Comparison of ENCODE assay signal across 9 mouse cellular contexts in the genomic region with DNA sequence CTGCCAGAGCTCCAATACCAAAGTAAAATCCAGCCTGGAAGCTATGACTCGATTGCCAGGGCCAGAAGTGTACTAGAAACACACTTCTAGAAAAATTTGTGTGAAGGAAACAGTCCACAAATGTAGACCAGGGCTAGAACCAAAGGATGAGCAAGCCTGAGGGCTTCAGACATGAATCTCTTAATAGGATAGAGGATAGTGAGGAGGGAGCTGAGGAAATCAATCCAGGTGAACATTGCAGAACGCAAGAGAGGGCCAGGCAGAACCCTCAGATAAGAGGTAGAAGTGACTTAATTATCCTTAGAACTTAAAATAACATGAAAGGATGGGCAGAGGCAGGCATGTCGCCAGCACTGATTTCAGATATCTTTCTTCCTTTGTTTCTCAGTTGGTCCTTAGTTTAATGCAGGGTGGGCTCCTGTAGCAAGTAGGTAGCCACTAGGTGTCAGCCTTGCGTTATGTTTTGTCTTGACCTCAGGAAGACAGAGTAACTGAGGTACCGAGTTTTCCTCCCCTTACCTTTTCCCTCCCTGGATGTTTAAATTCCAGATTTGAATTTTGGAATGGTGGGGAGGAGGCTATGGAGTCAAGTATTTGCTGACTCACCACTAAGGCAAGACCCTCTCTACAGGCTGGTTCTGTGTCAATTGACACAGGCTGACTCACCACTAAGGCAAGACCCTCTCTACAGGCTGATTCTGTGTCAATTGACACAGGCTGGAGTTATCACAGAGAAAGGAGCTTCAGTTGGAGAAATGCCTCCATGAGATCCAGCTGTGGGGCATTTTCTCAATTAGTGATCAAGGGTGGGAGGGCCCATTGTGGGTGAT. TPM values are rescaled to one million over a fixed set of nuclear protein-coding genes. Genes with fewer than 3 reads are reported as not detected.
A peak's percentile ranks its signal among the peaks of the same experiment; 100 is the strongest.
DNase-seq lines count a peak whose midpoint lies in the region; ATAC-seq and TF ChIP-seq lines count a peak whose summit lies in the region.
"Had no signal": no experiment of that assay in that cellular context is flagged by ENCODE, and none has a peak within 500 bp of the region (broad histone marks: within the 10 kb centered on the region; RNA-seq: fewer than 3 reads in every experiment).

No protein-coding gene starts in this region.

- no peak overlapping the region for H3K9ac ChIP-seq in liver, embryonic 14.5 days (replicated peaks)
- no peak overlapping the region for H3K9ac ChIP-seq in neural tube, embryonic 13.5 days
- H3K9ac ChIP-seq: embryonic facial prominence, embryonic 15.5 days had no signal

- TF ChIP-seq POLR2A in cortical plate, adult 2 months (IDR thresholded peaks at IDR 0.05; ENCODE audit: extremely low read depth, insufficient read depth, low read length): no peak

- TF ChIP-seq CTCF in cortical plate, adult 2 months (IDR thresholded peaks at IDR 0.05; ENCODE audit: extremely low read depth, insufficient read depth, low read length): peak; percentile 74
- peak; percentile 59 for TF ChIP-seq CTCF in liver, embryonic 14.5 days (IDR thresholded peaks at IDR 0.05; ENCODE audit: low read depth)

- no peak for ATAC-seq in liver, embryonic 14.5 days (ENCODE audit: insufficient read depth)
- peak; percentile 88 for ATAC-seq in neural tube, embryonic 13.5 days (ENCODE audit: low read depth)

- no peak overlapping the region for H3K27ac ChIP-seq in cortical plate, adult 2 months (ENCODE audit: insufficient read depth, low read length)
- no peak overlapping the region for H3K27ac ChIP-seq in liver, embryonic 14.5 days
- no peak overlapping the region for H3K27ac ChIP-seq in neural tube, embryonic 13.5 days (replicated peaks)
- H3K27ac ChIP-seq: embryonic facial prominence, embryonic 15.5 days had no signal

- H3K4me2 ChIP-seq in liver, embryonic 14.5 days (ENCODE audit: low read depth): no peak overlapping the region
- H3K4me2 ChIP-seq in neural tube, embryonic 13.5 days: no peak overlapping the region
- H3K4me2 ChIP-seq: embryonic facial prominence, embryonic 15.5 days had no signal

- no peaks in the 10 kb centered on the region for H3K27me3 ChIP-seq in liver, embryonic 14.5 days (ENCODE audit: control insufficient read depth, insufficient read depth, low read length)
- H3K27me3 ChIP-seq in neural tube, embryonic 13.5 days: no peaks in the 10 kb centered on the region
- H3K27me3 ChIP-seq: embryonic facial prominence, embryonic 15.5 days had no signal

- H3K4me3 ChIP-seq in cortical plate, adult 2 months (ENCODE audit: insufficient read depth, low read length): no peak overlapping the region
- H3K4me3 ChIP-seq in liver, embryonic 14.5 days (ENCODE audit: insufficient read depth in 1 of 2, low read depth in 2 of 2, low read length in 2 of 2): no peak overlapping the region
- no peak overlapping the region for H3K4me3 ChIP-seq in neural tube, embryonic 13.5 days
- H3K4me3 ChIP-seq: embryonic facial prominence, embryonic 15.5 days had no signal

- DNase-seq in 3T3-L1 (ENCODE audit: low read depth, low spot score) (peak; percentile 78), MEL-GATA-1-ER (ENCODE audit: extremely low read depth, low read depth) (peak; percentile 23)
- DNase-seq in heart, adult 9 months (ENCODE audit: low spot score in 2 of 2): peak; percentile 27 to 57
- peak; percentile 17 to 54 for DNase-seq in kidney, adult 8-10 months
- DNase-seq in liver, embryonic 14.5 days (ENCODE audit: low read depth in 3 of 3, low spot score in 3 of 3): no peak
- peak; percentile 61 for DNase-seq in thymus, postnatal 4 days

- 21% methylated on average over 5 of the region's 5 CpGs for WGBS in liver, embryonic 14.5 days (ENCODE audit: insufficient replicate concordance)
- WGBS in neural tube, embryonic 13.5 days: 32% methylated on average over 5 of the region's 5 CpGs

- no peak for TF ChIP-seq EP300 in liver, embryonic 14.5 days (IDR thresholded peaks at IDR 0.05; ENCODE audit: low read depth)

- no peaks in the 10 kb centered on the region for H3K4me1 ChIP-seq in cortical plate, adult 2 months (ENCODE audit: control insufficient read depth, insufficient read depth, low read length)
- H3K4me1 ChIP-seq in liver, embryonic 14.5 days (replicated peaks; ENCODE audit: control insufficient read depth in 2 of 2, insufficient read depth in 2 of 2, low read length in 1 of 2): no peaks in the 10 kb centered on the region
- H3K4me1 ChIP-seq in neural tube, embryonic 13.5 days (replicated peaks): no peaks in the 10 kb centered on the region
- H3K4me1 ChIP-seq: embryonic facial prominence, embryonic 15.5 days had no signal

- H3K9me3 ChIP-seq in liver, embryonic 14.5 days (ENCODE audit: control insufficient read depth, low read length): no peaks in the 10 kb centered on the region
- H3K9me3 ChIP-seq in neural tube, embryonic 13.5 days: peaks cover 6% of the 10 kb centered on the region; the same call in 1 of the 2 replicates
- H3K9me3 ChIP-seq: embryonic facial prominence, embryonic 15.5 days had no signal

- H3K36me3 ChIP-seq in liver, embryonic 14.5 days (replicated peaks; ENCODE audit: control insufficient read depth, insufficient read depth, low read depth): no peaks in the 10 kb centered on the region
- peaks cover 16% of the 10 kb centered on the region for H3K36me3 ChIP-seq in neural tube, embryonic 13.5 days
- H3K36me3 ChIP-seq: embryonic facial prominence, embryonic 15.5 days had no signal

RNA-seq across cellular contexts. Expression of a gene that starts 52.2 kb away (rescaled TPM):
- polyA plus RNA-seq in cortical plate, adult 2 months (2012; rRNA removed): 7.4 and 7.6 TPM in 2 replicates
- 3.6 and 8.5 TPM in 2 replicates for polyA plus RNA-seq in liver, embryonic 14.5 days (2012; rRNA removed)
- 12.0 and 19.0 TPM in 2 replicates for polyA plus RNA-seq in liver, embryonic 14.5 days (2014; fragmentation: Nextera tagmentation; extraction: Ambion mirVana)
- 6.8 and 7.9 TPM in 2 replicates for polyA plus RNA-seq in neural tube, embryonic 13.5 days (2015; fragmentation: Nextera tagmentation; extraction: Ambion mirVana)

Comparison
In these comparisons a context has a peak if more than half of its experiments do, and no peak if none do; other contexts are left out.
1. DNase-seq: peak in 3T3-L1 (single experiment), MEL-GATA-1-ER (single experiment), heart, adult 9 months (2 of 2), kidney, adult 8-10 months (2 of 2) and thymus, postnatal 4 days (single experiment); none in liver, embryonic 14.5 days (0 of 3).